In genomic region chr4:152027524-152027923, GRCm38 (mm10) we compare ENCODE assay signal across 8 mouse cellular contexts. TPM values are rescaled to one million over a fixed set of nuclear protein-coding genes. Genes with fewer than 3 reads are reported as not detected.
A peak's percentile ranks its signal among the peaks of the same experiment; 100 is the strongest.
DNase-seq lines count a peak whose midpoint lies in the region; ATAC-seq and TF ChIP-seq lines count a peak whose summit lies in the region.

Gene Zbtb48, minus strand, starts transcription at chr4:152027671.

- ATAC-seq in forebrain, postnatal 0 days, result peak; percentile 99
- ATAC-seq in lung, embryonic 15.5 days (ENCODE audit: borderline replicate concordance, extremely low read depth, low FRiP score, low TSS enrichment), result peak; percentile 98

- no peaks in the 10 kb centered on the region for H3K27me3 ChIP-seq in MEL (ENCODE audit: control insufficient read depth in 1 of 2, insufficient read depth in 2 of 2, low read length in 2 of 2)
- no peaks in the 10 kb centered on the region for H3K27me3 ChIP-seq in cerebellum, adult 2 months (ENCODE audit: control insufficient read depth, insufficient read depth, low read length)
- H3K27me3 ChIP-seq in forebrain, postnatal 0 days (ENCODE audit: insufficient read depth, low read length), result no peaks in the 10 kb centered on the region
- H3K27me3 ChIP-seq in lung, embryonic 15.5 days, result no peaks in the 10 kb centered on the region

- no peak for TF ChIP-seq CTCF in MEL (IDR thresholded peaks at IDR 0.05 in 2 of 3, conservative IDR thresholded peaks at IDR 0.05 in 1 of 3; ENCODE audit: control insufficient read depth in 1 of 3, insufficient read depth in 1 of 3, low read depth in 2 of 3, low read length in 3 of 3, poor library complexity in 1 of 3, severe bottlenecking in 1 of 3)
- TF ChIP-seq CTCF in cerebellum, adult 2 months (IDR thresholded peaks at IDR 0.05; ENCODE audit: borderline replicate concordance, insufficient read depth, low read depth, low read length), result no peak
- TF ChIP-seq CTCF in forebrain, postnatal 0 days (IDR thresholded peaks at IDR 0.05; ENCODE audit: low read depth), result no peak

- no peaks in the 10 kb centered on the region for H3K9me3 ChIP-seq in MEL (replicated peaks; ENCODE audit: insufficient read depth, low read length)
- no peaks in the 10 kb centered on the region for H3K9me3 ChIP-seq in forebrain, postnatal 0 days (ENCODE audit: low read length)
- H3K9me3 ChIP-seq in lung, embryonic 15.5 days, result no peaks in the 10 kb centered on the region

- TF ChIP-seq EP300 in MEL (IDR thresholded peaks at IDR 0.05; ENCODE audit: low read depth in 1 of 2, low read length in 2 of 2), result no peak

- peaks cover 0 to 22% of the 10 kb centered on the region in 2 experiments; a peak in 3 of 4 replicates for H3K4me1 ChIP-seq in MEL (ENCODE audit: control insufficient read depth in 1 of 2, insufficient read depth in 2 of 2, low read length in 2 of 2)
- peaks cover 27% of the 10 kb centered on the region for H3K4me1 ChIP-seq in cerebellum, adult 2 months (ENCODE audit: control insufficient read depth, insufficient read depth, low read length)
- H3K4me1 ChIP-seq in forebrain, postnatal 0 days (ENCODE audit: insufficient read depth), result peaks cover 34% of the 10 kb centered on the region
- peaks cover 45% of the 10 kb centered on the region for H3K4me1 ChIP-seq in lung, embryonic 15.5 days

- H3K27ac ChIP-seq in MEL (ENCODE audit: control insufficient read depth, low read depth, low read length), result peak within 1 kb of the TSS; percentile 37; the same call in 1 of the 2 replicates
- peak within 1 kb of the TSS; percentile 55 for H3K27ac ChIP-seq in cerebellum, adult 2 months (ENCODE audit: insufficient read depth, low read length)
- peak within 1 kb of the TSS; percentile 68 for H3K27ac ChIP-seq in forebrain, postnatal 0 days (ENCODE audit: low read depth, low read length)
- H3K27ac ChIP-seq in lung, embryonic 15.5 days, result peak within 1 kb of the TSS; percentile 70

- peaks cover 0 to 15% of the 10 kb centered on the region in 2 experiments; a peak in 2 of 4 replicates for H3K36me3 ChIP-seq in MEL (ENCODE audit: control insufficient read depth in 1 of 2, insufficient read depth in 2 of 2, low read length in 2 of 2)
- H3K36me3 ChIP-seq in forebrain, postnatal 0 days (ENCODE audit: insufficient read depth), result peaks cover 14% of the 10 kb centered on the region
- H3K36me3 ChIP-seq in lung, embryonic 15.5 days, result peaks cover 16% of the 10 kb centered on the region

- peak; percentile 98 for DNase-seq in MEL (ENCODE audit: low read depth, low spot score)
- peak; percentile 95 to 98 for DNase-seq in cerebellum, adult 2 months
- DNase-seq in forebrain, postnatal 0 days, result peak; percentile 97
- DNase-seq in heart, postnatal 4 days, result peak; percentile 97
- peak; percentile 96 to 97 for DNase-seq in layer of hippocampus, adult 8-10 months (ENCODE audit: low spot score in 2 of 2)
- DNase-seq in ovary, adult 18-20 months (ENCODE audit: low spot score), result peak; percentile 93
- DNase-seq in thymus, postnatal 0 days (ENCODE audit: low spot score), result peak; percentile 96

- peak; percentile 91 for TF ChIP-seq POLR2A in MEL (IDR thresholded peaks at IDR 0.05; ENCODE audit: control insufficient read depth in 1 of 2, insufficient read depth in 1 of 2, low read depth in 1 of 2, low read length in 2 of 2, poor library complexity in 1 of 2)
- TF ChIP-seq POLR2A in cerebellum, adult 2 months (IDR thresholded peaks at IDR 0.05; ENCODE audit: borderline replicate concordance, insufficient read depth, low read length), result peak; percentile 91

- H3K4me2 ChIP-seq in forebrain, postnatal 0 days (ENCODE audit: low read depth), result peak within 1 kb of the TSS; percentile 97
- peak within 1 kb of the TSS; percentile 94 for H3K4me2 ChIP-seq in lung, embryonic 15.5 days

- WGBS in cerebellum, adult 2 months, result 1% methylated on average over 35 of the region's 35 CpGs
- WGBS in forebrain, postnatal 0 days, result under 1% methylated on average over 35 of the region's 35 CpGs
- under 1% methylated on average over 35 of the region's 35 CpGs for WGBS in lung, embryonic 15.5 days

- no peak for TF ChIP-seq RAD21 in MEL (IDR thresholded peaks at IDR 0.05; ENCODE audit: low read depth, low read length)

- H3K79me2 ChIP-seq in MEL (ENCODE audit: control insufficient read depth, insufficient read depth, low read length, poor library complexity), result peaks cover 30% of the 10 kb centered on the region

- peak within 1 kb of the TSS; percentile 84 for H3K9ac ChIP-seq in MEL (ENCODE audit: control insufficient read depth, low read depth, low read length, poor library complexity, severe bottlenecking)
- H3K9ac ChIP-seq in forebrain, postnatal 0 days, result peak within 1 kb of the TSS; percentile 66
- peak within 1 kb of the TSS; percentile 85 for H3K9ac ChIP-seq in lung, embryonic 15.5 days

- peak within 1 kb of the TSS; percentile 69 to 71 for H3K4me3 ChIP-seq in MEL (ENCODE audit: control insufficient read depth in 1 of 2, insufficient read depth in 1 of 2, low read depth in 2 of 2, low read length in 2 of 2)
- H3K4me3 ChIP-seq in cerebellum, adult 2 months (replicated peaks; ENCODE audit: insufficient read depth, low read depth, low read length), result peak within 1 kb of the TSS; percentile 86
- H3K4me3 ChIP-seq in forebrain, postnatal 0 days (ENCODE audit: low read depth, low read length), result peak within 1 kb of the TSS; percentile 61
- H3K4me3 ChIP-seq in lung, embryonic 15.5 days, result peak within 1 kb of the TSS; percentile 90

TF ChIP-seq in MEL, 35 proteins besides CTCF, POLR2A, EP300 and RAD21:
- TF ChIP-seq ZKSCAN1 (IDR thresholded peaks at IDR 0.05; ENCODE audit: low read depth, low read length) (no peak), CHD1 (IDR thresholded peaks at IDR 0.05; ENCODE audit: low read depth, low read length) (no peak), TCF12 (IDR thresholded peaks at IDR 0.05; ENCODE audit: low read depth, low read length) (peak; percentile 50; the same call in 1 of the 2 replicates), CHD2 (IDR thresholded peaks at IDR 0.05; ENCODE audit: low read length) (no peak), ELF1 (IDR thresholded peaks at IDR 0.05; ENCODE audit: low read depth, low read length) (peak; percentile 62; the same call in 1 of the 2 replicates), ZMIZ1 (IDR thresholded peaks at IDR 0.05; ENCODE audit: low read depth, low read length) (peak; percentile 78), RCOR1 (IDR thresholded peaks at IDR 0.05; ENCODE audit: low read depth, low read length) (no peak), UBTF (IDR thresholded peaks at IDR 0.05; ENCODE audit: borderline replicate concordance, insufficient read depth, low read depth, low read length) (no peak), KAT2A (conservative IDR thresholded peaks at IDR 0.05; ENCODE audit: low read depth, low read length) (no peak; the same call in 1 of the 2 replicates), MYB (IDR thresholded peaks at IDR 0.05; ENCODE audit: low read depth, low read length) (no peak), USF1 (IDR thresholded peaks at IDR 0.05; ENCODE audit: low read depth, low read length) (no peak), POLR2AphosphoS2 (IDR thresholded peaks at IDR 0.05; ENCODE audit: low read length) (peak; percentile 90), ETS1 (IDR thresholded peaks at IDR 0.05; ENCODE audit: low read depth, low read length) (peak; percentile 28; the same call in 1 of the 2 replicates), NELFE (IDR thresholded peaks at IDR 0.05; ENCODE audit: low read depth, low read length) (peak; percentile 95), SMC3 (IDR thresholded peaks at IDR 0.05; ENCODE audit: low read depth, low read length) (no peak), MEF2A (IDR thresholded peaks at IDR 0.05; ENCODE audit: extremely low read depth, insufficient replicate concordance, low read depth, low read length, poor library complexity, severe bottlenecking) (no peak), POLR2AphosphoS5 (IDR thresholded peaks at IDR 0.05; ENCODE audit: borderline replicate concordance, low read depth, low read length) (no peak), ZNF384 (IDR thresholded peaks at IDR 0.05; ENCODE audit: low read depth, low read length) (no peak), JUND (IDR thresholded peaks at IDR 0.05; ENCODE audit: low read depth, low read length) (no peak), TBP (IDR thresholded peaks at IDR 0.05; ENCODE audit: low read depth, low read length) (peak; percentile 53; the same call in 1 of the 2 replicates), MAFK (IDR thresholded peaks at IDR 0.05; ENCODE audit: borderline replicate concordance, low read depth, low read length) (no peak), HCFC1 (IDR thresholded peaks at IDR 0.05; ENCODE audit: low read depth, low read length) (peak; percentile 89), NRF1 (IDR thresholded peaks at IDR 0.05; ENCODE audit: insufficient read depth, low read depth, low read length, poor library complexity, severe bottlenecking) (peak; percentile 38; the same call in 1 of the 2 replicates), MXI1 (IDR thresholded peaks at IDR 0.05; ENCODE audit: low read depth, low read length) (peak; percentile 87), BHLHE40 (IDR thresholded peaks at IDR 0.05; ENCODE audit: borderline replicate concordance, low read depth, low read length) (no peak), MYC (IDR thresholded peaks at IDR 0.05; ENCODE audit: low read depth, low read length) (no peak), SIN3A (IDR thresholded peaks at IDR 0.05; ENCODE audit: low read length) (peak; percentile 76), E2F4 (IDR thresholded peaks at IDR 0.05; ENCODE audit: borderline replicate concordance, low read depth, low read length) (no peak), USF2 (IDR thresholded peaks at IDR 0.05; ENCODE audit: borderline replicate concordance in 1 of 2, insufficient read depth in 1 of 2, low read depth in 1 of 2, low read length in 2 of 2) (no peak), GATA1 (IDR thresholded peaks at IDR 0.05; ENCODE audit: low read depth, low read length) (no peak)

RNA-seq across cellular contexts. Expression of gene Zbtb48, which starts in this region (rescaled TPM):
- total RNA-seq in MEL (2012; rRNA removed), result 9.4 and 12.1 TPM in 2 replicates
- polyA plus RNA-seq in MEL (2012; ENCODE audit: insufficient read depth in 1 of 2, insufficient read length in 2 of 2, low read depth in 1 of 2, low replicate concordance in 2 of 2, missing spikeins in 1 of 2), result 10 to 100 TPM in 1 of 2 experiments, not detected in 1; 21.4 TPM
- polyA plus RNA-seq in cerebellum, adult 2 months (2012; rRNA removed), result 20.1 and 24.3 TPM in 2 replicates
- total RNA-seq in forebrain, postnatal 0 days (2014; rRNA removed), result 10.5 and 10.9 TPM in 2 replicates
- polyA plus RNA-seq in forebrain, postnatal 0 days (2015; fragmentation: Nextera tagmentation; extraction: Ambion mirVana), result 13.5 and 14.2 TPM in 2 replicates
- 10 to 100 TPM; 10.5 to 11.1 TPM for total RNA-seq in heart, postnatal 4 days (2021)
- 10 to 100 TPM; 13.8 to 17.6 (median 15.8) TPM for total RNA-seq in layer of hippocampus, adult 8-10 months (2022)
- polyA plus RNA-seq in lung, embryonic 15.5 days (2015; fragmentation: Nextera tagmentation; extraction: Ambion mirVana), result 19.0 and 21.2 TPM in 2 replicates
- polyA plus RNA-seq in thymus, postnatal 0 days (2015; fragmentation: Nextera tagmentation; extraction: Ambion mirVana), result 18.4 and 18.9 TPM in 2 replicates

Comparison
In these comparisons a context has a peak if more than half of its experiments do, and no peak if none do; other contexts are left out.
1. Peak in every context shown above with its lines: DNase-seq, ATAC-seq, H3K4me3 ChIP-seq and H3K27ac ChIP-seq.